Mouse (Mus musculus): ENCODE results near the gene Gabra1. TPM values are rescaled to one million over a fixed set of nuclear protein-coding genes. Genes with fewer than 3 reads are reported as not detected.

Gene Gabra1
- polyA plus RNA-seq (2012; rRNA removed): 24.1 and 25.1 TPM in 2 replicates

GRCm38 (mm10) chr11:42182825-42183152 is at the start of gene Gabra1:
Gabra1 (minus strand) TSS chr11:42182930.

Other genes with a start within 250 kb of the Gabra1 start
- 81.6 and 88.5 TPM in 2 replicates for gene Gabrg2, start 182.1 kb downstream of the Gabra1 start, polyA plus RNA-seq (2012; rRNA removed)
- gene Gabra6, start 138.1 kb upstream of the Gabra1 start, polyA plus RNA-seq (2012; rRNA removed): 0.07 TPM in 1 of 2 replicates, not detected in the other
- 24.6 and 26.7 TPM in 2 replicates for gene Gabrb2, start 236.8 kb upstream of the Gabra1 start, polyA plus RNA-seq (2012; rRNA removed)